Mouse (Mus musculus) heart, adult 9 months (tissue): ENCODE results near the gene Filip1l.

Source experiments
- DNase-seq, 2 experiments: peaks; one replicate each; pipeline ENCODE4 v3.0.0; 2022; ENCODE audit warnings: low spot score in 2 of 2

The Filip1l gene

DNA sequence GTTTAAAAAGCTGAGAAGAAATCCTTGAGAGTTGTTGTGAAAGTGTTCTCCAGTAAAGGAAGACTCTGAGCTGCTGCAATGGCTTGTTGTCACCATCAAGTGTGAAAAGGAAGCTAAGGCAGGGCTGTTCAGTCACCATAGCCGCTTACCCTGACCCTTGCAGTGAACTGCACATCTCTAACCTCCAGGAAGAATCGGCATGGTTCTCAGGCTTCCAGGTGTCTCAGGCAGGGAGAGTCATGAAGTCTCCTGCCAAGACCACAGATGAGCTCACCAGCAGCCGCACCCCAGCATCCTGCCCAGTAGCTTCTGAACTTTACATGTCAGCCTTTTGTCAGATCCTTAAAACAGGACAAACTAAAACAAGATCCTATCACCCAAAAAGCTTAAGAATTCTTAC, 213.3 kb downstream of the Filip1l start:
- DNase-seq: no peak

DNA sequence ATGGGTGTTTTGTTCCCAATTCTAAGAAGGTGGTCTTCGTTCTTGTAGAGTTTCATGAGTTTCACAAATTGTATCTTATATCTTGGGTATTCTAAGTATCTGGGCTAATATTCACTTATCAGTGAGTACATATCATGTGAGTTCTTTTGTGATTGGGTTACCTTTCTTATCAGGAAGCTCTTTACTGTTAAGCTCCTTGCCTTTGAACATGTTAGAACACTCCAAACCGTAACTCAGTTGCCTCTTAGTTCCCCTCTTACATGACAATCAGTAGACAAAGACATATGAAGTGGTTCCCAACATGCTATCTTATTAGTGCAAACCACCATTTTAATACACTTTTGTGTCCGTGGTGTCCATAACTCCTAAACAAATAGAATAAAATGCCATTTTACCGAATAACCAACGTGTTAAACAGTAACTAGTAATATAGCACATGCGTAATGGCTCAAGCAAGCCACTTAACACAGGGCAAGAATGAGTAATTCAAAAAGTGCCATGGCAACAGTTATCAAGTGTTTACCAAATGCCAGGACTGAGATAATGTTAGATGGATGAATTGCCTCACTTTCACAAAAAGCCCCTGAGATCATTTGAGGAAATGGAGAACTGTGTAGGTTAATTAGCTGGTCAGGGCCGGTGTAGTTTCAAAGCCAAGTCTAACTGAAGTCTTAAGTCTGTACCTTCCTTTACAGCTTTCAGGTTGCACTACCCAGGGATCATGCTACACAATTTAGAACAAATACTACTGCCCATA, 215.9 kb downstream of the Filip1l start:
- DNase-seq: no peak

DNA sequence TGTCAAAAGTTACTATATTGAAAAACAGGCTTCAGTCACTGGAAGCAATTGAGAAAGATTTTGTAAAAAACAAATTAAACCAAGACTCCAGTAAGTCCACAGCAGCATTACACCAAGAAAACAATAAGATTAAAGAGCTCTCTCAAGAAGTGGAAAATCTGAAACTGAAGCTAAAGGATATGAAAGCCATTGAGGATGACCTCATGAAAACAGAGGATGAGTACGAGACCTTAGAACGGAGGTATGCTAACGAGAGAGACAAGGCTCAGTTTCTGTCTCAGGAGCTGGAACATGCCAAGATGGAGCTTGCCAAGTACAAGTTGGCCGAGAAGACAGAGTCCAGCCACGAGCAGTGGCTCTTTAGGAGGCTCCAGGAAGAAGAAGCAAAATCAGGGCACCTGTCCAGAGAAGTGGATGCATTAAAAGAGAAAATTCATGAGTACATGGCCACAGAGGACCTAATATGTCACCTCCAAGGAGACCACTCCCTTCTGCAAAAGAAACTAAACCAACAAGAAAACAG, 218.0 kb downstream of the Filip1l start:
- no peak for DNase-seq

DNA sequence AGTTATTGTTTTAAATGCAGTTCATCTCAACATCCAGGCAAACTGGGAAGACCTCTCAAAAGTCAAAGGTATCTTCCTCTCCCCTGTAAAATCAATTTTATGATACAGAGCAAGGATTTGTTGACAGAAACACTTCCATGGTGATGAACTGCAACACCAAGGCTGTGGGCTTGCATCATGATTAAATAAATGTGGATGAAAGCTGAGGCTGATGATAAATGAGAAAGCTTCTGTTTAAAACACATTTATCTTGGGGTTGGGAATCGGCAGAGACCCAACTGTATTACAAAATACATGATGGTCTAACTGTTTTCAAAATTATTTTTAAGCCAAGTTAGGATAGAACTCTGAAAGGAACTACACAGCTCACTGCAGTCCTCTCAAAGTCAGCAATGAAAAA, 220.9 kb downstream of the Filip1l start:
- no peak for DNase-seq

DNA sequence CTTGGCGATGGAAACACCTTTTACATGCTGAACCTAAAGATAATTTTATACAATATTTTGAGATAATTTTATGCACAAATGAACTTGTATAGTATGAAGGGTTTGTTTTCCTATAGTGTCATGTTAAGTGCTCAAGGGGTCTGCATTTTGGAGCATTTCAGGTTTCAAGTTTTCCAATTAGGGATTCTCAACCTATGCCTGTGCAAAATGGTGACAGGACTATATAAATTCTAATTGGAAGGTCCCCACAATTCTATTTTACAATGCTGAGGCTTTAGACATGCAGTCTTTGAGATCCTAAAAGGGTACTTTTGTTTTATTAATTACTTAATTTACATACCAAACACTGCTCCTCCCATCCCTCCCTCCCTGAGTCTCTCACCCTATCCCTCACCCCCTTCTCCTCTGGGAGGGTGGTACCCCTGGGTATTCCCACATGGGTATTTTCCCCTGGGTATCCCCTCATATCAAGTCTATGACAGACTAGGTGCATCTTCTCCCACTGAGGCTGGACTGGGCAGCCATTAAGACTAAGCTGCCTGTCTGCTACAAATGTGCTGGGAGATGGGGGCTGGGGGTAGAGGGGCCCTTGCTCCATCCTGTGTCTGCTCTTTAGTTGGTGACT, 223.0 kb downstream of the Filip1l start:
- no peak for DNase-seq

DNA sequence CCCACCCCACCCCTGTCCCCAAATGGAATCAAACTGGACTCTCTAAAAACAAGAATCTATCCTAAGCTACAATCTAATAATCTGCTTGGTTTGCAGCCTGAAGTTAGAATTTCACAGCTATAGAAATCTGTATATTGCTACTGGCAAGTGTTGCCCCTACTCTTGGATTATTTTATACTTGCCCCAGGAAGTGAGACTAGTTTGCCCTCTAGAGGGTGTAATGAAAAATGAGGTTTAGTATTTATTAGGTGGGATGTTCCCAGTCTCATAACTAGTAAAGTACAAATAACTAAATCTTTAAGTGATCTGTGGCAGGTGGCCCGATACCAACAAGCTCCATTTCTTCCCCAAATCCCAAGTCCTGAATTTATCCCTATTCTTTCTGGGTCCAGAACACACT, 224.6 kb downstream of the Filip1l start:
- no peak for DNase-seq

DNA sequence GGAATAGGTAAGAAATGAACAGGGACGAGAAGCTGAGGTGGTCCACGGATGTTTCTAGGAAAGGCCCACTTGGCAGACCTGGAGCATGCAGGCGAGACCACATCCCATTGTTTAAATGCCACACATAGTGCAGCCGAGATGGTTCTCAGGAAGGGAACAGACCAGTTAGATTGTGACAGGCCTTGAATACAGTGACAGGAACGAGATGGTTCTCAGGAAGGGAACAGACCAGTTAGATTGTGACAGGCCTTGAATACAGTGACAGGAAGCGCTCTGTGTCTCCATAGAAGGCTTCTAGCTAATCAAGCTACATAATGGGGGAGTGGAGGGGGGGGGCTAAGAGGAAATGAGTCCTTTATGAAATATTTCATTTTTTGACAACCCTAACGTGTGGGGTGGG, 227.1 kb downstream of the Filip1l start:
- DNase-seq: no peak

DNA sequence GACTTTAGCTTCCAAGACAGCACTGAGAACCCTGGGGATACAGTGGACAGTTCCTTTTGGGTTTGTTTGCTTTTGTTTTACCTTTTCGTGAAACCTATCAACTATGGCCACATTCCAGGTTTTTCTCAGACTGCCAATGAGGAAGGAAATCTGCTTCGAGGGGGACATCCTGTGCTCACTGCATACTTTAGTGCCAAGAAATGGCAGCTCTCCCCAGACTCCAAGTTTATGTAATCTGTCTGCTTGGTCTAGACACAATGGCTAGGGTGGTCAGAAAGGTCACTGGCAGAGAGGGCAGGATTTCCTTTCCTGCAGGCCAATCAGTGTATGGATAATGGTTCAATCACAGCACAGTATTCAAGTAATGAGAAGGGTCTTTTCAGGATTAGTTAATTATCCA, 229.1 kb downstream of the Filip1l start:
- DNase-seq: peak; percentile 39 to 76

DNA sequence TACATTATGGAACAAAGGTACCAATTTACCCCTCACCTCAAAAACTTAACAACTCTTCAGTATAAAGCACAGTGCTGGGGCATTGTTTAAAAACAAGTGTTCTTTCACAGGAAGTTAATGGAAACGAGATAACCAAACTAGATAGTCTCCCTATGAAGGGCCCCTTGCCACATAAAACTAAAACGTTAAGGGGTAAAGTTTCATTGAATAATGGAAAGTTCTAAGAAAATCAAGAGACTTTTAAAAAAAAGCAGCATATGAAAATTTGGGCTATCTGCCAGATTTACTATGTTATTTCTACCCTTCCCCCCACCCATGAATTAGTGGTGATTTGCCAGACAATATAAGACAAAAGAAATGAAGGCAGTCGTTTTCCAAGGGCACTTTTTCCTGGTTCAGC, 232.3 kb downstream of the Filip1l start:
- no peak for DNase-seq

DNA sequence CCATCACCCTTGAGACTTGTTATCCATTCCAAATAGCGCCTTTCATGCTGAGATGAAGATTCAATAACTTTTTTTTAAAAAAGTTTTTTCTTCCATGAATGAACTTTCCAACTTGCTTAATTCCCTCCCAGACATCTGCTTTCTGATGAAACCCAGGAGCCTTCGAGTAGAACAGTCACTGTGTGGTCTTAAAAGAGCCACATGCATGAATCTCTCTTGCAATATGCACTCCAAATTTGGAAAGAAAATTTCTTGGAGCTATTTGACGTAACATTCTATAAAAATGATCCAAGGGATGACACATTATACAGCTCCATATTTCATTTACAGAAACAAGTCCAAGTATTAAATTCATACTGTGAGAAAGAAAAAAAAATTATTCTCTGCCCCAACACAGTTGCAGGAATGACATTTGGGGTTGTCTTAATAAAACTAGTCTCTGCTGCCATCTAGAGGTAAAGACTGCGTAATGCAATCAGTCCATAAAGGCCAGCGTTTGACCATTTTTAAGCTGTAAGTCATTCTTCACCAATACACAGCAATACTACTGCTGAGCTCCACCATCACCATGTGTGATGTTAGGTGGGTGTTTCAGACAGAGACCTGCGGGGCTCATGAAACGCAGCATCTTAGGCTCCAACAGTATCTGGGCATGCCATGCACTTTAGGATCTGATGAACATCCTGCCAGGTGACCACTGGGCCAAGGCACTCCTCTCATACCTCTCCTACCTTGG, 240.7 kb downstream of the Filip1l start:
- peak in 1 of 2 experiments; percentile 61 for DNase-seq

DNA sequence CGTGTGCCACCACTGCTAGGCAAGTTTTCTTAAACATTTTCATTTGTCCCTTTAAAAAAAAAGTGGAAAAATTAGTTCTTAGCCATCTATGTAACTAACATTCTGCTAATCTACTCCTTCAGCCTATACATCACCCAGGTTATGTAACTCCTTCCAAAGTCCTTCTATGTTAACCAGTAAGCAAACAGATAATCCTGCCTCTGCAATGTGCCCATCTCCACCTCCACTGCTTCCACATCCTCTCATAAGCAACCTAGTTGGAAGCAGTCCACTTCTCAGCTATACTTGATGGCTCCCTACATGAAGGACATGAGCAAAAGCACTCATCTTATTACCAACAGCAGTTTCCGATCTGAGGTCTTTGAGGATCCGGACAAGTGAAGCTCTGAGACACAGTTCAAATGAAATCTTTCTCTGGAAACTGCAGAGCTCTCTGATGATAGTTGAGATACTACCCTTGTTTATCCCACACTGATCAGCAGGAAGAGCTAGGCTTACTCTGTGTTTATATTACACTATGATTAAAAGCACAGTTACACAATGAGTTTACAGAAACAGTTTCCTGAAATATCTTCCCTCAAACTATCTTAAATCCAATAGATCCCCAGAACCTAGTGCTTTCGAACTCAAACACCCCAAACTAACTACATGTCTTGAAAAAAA, 244.5 kb downstream of the Filip1l start:
- no peak for DNase-seq

DNA sequence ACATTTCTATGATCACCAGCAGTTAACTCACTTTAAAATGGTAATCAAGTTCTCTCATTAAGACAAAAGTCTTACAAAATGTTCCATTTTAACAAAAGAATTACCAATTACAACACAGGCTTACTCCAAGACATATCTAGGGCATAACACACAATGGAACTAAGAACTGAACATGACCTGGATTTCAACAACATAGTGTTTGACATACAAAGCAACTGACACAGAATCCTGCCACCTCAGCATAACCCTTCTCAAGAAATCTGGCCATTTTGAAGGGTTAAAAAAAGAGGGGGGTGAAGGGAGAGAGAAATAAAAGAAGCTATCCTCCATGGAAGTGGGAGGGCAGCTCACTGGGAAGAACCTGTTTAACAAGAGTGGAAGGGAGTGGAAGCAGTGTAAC, 248.1 kb downstream of the Filip1l start:
- DNase-seq: no peak

DNA sequence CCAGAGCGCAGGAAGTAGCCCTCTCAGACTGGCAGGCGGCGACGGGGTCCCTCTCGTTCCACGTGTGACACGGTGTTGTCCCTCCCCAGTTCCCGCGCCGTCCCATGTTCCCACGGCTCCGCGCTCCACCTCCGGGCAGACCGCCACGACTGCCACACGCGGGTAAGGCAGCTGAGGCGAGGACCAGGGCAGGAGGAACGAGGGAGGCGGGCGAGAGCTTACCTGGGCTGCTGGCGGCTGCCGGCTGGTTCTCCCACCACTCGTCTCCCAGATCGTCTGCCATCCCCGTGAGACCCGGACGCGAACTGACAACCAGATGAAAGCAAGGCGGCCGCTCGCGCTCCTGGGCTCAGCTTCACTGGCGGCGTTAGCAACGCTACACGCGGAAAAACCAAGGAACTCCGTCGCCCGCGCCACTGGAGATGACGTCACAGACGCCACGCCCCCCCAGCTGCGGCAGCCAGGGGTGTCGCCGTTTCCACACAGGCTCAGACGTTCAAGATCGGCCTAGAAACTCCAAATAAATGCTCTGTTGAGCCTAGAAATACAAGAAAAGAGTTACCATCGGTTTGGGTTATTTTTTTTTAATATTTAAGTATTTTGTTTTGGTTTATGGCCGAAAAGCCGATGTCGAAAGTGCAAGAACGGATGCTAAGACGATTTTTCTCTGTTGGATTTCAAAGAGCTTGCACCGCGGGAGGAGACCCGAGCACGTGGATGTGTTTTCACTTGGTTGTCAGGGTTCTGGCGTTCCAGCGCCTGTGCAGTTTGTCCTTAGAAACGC, 253.7 kb downstream of the Filip1l start, which contains the start of gene Cmss1:
Gene Cmss1 (minus strand): TSS at position 421 of the 784 bp plus-strand sequence.
- DNase-seq: peak; percentile 69 to 80

DNA sequence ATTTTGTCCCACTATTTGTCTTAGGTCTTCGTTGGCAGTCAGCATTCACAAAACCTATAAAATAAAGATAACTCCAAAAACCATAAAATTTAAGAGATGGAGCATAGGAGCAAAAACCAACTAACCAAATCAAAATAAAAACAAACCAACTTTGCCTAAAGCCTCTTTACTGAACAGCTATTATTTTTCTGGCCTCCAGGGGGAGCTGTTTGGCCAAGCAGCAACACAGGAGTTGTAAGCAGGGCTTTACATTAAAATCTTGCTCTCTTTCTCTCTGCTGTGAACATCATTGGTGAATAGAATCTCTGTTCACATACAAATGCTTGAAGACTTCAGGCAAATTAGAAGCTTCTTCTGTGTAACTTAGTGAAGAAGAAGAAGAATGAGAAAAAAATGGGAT, 258.9 kb downstream of the Filip1l start:
- peak in 1 of 2 experiments; percentile 14 for DNase-seq
